In the genomic region with DNA sequence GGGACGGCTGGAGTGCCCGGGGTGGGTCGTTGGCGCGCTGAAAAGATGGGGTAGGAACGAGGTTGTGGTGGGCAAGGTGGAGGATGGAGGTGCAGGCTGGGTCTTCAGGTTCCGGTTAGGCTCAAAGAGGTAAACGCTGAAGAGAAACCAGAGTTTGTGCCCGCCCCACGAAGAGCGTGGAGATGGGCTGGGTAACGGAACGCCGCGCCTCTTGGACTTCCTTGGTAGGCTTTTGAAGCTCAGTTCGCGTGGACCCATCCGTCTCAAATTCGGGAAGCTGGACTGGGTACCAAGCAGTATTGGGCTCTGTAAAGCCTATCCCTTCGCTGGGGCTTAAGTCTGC, we compare ENCODE assay signal across 7 mouse cellular contexts. TPM values are rescaled to one million over a fixed set of nuclear protein-coding genes. Genes with fewer than 3 reads are reported as not detected.
DNase-seq lines count a peak whose midpoint lies in the region; ATAC-seq and TF ChIP-seq lines count a peak whose summit lies in the region.

No protein-coding gene starts in this region.

- H3K9me3 ChIP-seq in forebrain, embryonic 12.5 days = no peaks in the 10 kb centered on the region
- H3K9me3 ChIP-seq in intestine, postnatal 0 days (ENCODE audit: control insufficient read depth) = no peaks in the 10 kb centered on the region
- no peaks in the 10 kb centered on the region for H3K9me3 ChIP-seq in lung, embryonic 15.5 days

- H3K27ac ChIP-seq in forebrain, embryonic 12.5 days = peak overlapping the region; percentile 96
- peak overlapping the region; percentile 79 for H3K27ac ChIP-seq in intestine, postnatal 0 days (ENCODE audit: low read depth, low read length)
- peak overlapping the region; percentile 68 for H3K27ac ChIP-seq in lung, embryonic 15.5 days

- peaks cover 24% of the 10 kb centered on the region for H3K4me1 ChIP-seq in forebrain, embryonic 12.5 days
- 0 out of 2 replicates have a peak, but pooled peaks cover 2% of the 10 kb centered on the region for H3K4me1 ChIP-seq in intestine, postnatal 0 days (replicated peaks; ENCODE audit: control insufficient read depth, insufficient read depth, low read length)
- peaks cover 19% of the 10 kb centered on the region for H3K4me1 ChIP-seq in lung, embryonic 15.5 days

- H3K9ac ChIP-seq in forebrain, embryonic 12.5 days = peak overlapping the region; percentile 83
- H3K9ac ChIP-seq in intestine, postnatal 0 days (ENCODE audit: low read depth, low read length) = peak overlapping the region; percentile 63
- H3K9ac ChIP-seq in lung, embryonic 15.5 days = peak overlapping the region; percentile 56

- WGBS in forebrain, embryonic 12.5 days = under 1% methylated on average over 20 of the region's 20 CpGs
- under 1% methylated on average over 20 of the region's 20 CpGs for WGBS in intestine, postnatal 0 days
- WGBS in lung, embryonic 15.5 days = under 1% methylated on average over 20 of the region's 20 CpGs

- H3K36me3 ChIP-seq in forebrain, embryonic 12.5 days (replicated peaks) = peaks cover 10% of the 10 kb centered on the region
- H3K36me3 ChIP-seq in intestine, postnatal 0 days (ENCODE audit: control insufficient read depth, insufficient read depth) = peaks cover 10% of the 10 kb centered on the region
- H3K36me3 ChIP-seq in lung, embryonic 15.5 days = peaks cover 15% of the 10 kb centered on the region

- no peaks in the 10 kb centered on the region for H3K27me3 ChIP-seq in forebrain, embryonic 12.5 days
- H3K27me3 ChIP-seq in intestine, postnatal 0 days (replicated peaks; ENCODE audit: control insufficient read depth, insufficient read depth, low read length) = no peaks in the 10 kb centered on the region
- H3K27me3 ChIP-seq in lung, embryonic 15.5 days = no peaks in the 10 kb centered on the region

- peak overlapping the region; percentile 75 for H3K4me3 ChIP-seq in forebrain, embryonic 12.5 days (replicated peaks)
- peak overlapping the region; percentile 95 for H3K4me3 ChIP-seq in intestine, postnatal 0 days (ENCODE audit: low read depth, low read length)
- H3K4me3 ChIP-seq in lung, embryonic 15.5 days = peak overlapping the region; percentile 60

- no peak for ATAC-seq in forebrain, embryonic 12.5 days (ENCODE audit: low FRiP score)
- ATAC-seq in intestine, postnatal 0 days = 0 out of 2 replicates have a peak, but pooled peaks have one; percentile 4
- no peak for ATAC-seq in lung, embryonic 15.5 days (ENCODE audit: borderline replicate concordance, extremely low read depth, low FRiP score, low TSS enrichment)

- no peak for TF ChIP-seq CTCF in intestine, postnatal 0 days (IDR thresholded peaks at IDR 0.05; ENCODE audit: low read depth)

- peak; percentile 43 for DNase-seq in ovary, adult 18-20 months (ENCODE audit: low spot score)
- DNase-seq in ovary, postnatal 14 days (ENCODE audit: low spot score) = no peak
- DNase-seq in adrenal gland, postnatal 14 days = peak; percentile 70
- DNase-seq in spleen, postnatal 36 days (ENCODE audit: low spot score in 2 of 2) = peak; percentile 64 to 71

- peak overlapping the region; percentile 83 for H3K4me2 ChIP-seq in forebrain, embryonic 12.5 days
- H3K4me2 ChIP-seq in intestine, postnatal 0 days (replicated peaks; ENCODE audit: low read depth) = peak overlapping the region; percentile 83
- H3K4me2 ChIP-seq in lung, embryonic 15.5 days = peak overlapping the region; percentile 59

RNA-seq across cellular contexts. Expression of a gene that starts 0.5 kb away (rescaled TPM):
- total RNA-seq in adrenal gland, postnatal 14 days (2021) = 199 and 236 TPM in 2 replicates
- polyA plus RNA-seq in forebrain, embryonic 12.5 days (2016; fragmentation: Nextera tagmentation; extraction: Ambion mirVana) = 1,906 and 2,082 TPM in 2 replicates
- polyA plus RNA-seq in intestine, postnatal 0 days (2015; fragmentation: Nextera tagmentation; extraction: Ambion mirVana) = 516 and 565 TPM in 2 replicates
- polyA plus RNA-seq in lung, embryonic 15.5 days (2015; fragmentation: Nextera tagmentation; extraction: Ambion mirVana) = 1,537 and 1,564 TPM in 2 replicates

RNA-seq across cellular contexts. Expression of a gene that starts 0.7 kb away (rescaled TPM):
- 27.8 and 30.3 TPM in 2 replicates for total RNA-seq in adrenal gland, postnatal 14 days (2021)
- 71.6 and 73.8 TPM in 2 replicates for polyA plus RNA-seq in forebrain, embryonic 12.5 days (2016; fragmentation: Nextera tagmentation; extraction: Ambion mirVana)
- 16.9 and 17.5 TPM in 2 replicates for polyA plus RNA-seq in intestine, postnatal 0 days (2015; fragmentation: Nextera tagmentation; extraction: Ambion mirVana)
- 37.0 and 39.0 TPM in 2 replicates for polyA plus RNA-seq in lung, embryonic 15.5 days (2015; fragmentation: Nextera tagmentation; extraction: Ambion mirVana)
